Mouse (Mus musculus) mature B cell (primary cell): Measurements from ENCODE around the gene Gpn3.

Source experiments
- in situ Hi-C: fragments of 300-500 bp; cut with MboI; formaldehyde crosslinking; loops from 2 replicates; pipeline ENCODE4 v1.14.3; 2019

Gpn3 gene

DNA sequence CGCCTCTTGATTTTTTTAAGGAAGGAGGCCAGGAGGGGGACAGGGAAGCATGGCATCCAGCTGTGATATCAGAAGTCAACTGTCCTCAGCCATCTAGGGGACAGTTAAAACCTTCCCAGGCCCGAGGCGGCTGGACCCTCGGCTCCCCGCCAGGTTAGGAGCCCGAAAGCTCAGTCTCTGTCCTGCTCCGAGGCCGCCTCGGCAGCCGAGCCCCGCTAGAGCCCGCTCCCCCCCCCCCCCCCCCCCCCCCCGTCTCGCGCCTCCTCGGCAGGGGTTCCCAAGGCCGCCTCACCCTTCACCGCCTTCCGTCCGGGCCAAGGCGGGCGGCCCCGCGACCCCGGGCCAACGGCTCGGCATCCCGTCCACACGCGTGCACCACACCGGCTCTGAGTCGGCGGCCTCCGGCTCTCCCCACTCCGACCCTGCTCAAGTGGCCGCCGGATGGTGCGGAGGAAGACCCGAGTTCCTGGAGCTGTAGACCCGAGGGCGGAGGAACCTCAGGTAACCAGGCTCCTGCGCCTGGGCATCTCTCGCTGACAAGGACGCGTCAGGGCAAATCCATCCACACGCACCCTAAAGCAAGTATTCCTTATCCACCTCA is at the start of gene Gpn3:
Gpn3 (plus strand) TSS at position 286 of the 601 bp plus-strand sequence.
- in situ Hi-C loops = no loop called here

DNA sequence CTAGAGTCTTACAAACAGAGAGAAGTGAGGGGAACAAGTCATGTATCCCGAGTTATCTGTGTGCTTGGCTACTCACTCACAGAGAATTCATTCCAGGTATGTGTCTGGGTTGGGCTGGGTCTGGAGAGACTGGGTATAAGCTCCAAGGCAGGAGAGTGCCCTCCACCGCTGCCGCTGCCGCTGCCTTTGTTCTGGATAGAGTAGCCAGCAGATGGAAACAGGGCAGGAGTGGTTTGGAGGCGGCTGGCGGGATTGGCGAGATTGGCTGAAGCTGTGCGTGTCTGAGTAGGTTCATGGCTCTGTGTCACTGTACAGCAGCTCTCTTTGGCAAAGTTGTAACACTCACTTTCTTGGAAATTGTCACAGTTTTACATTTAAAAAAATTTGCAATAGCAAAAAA is 48.2 kb upstream of the Gpn3 start:
- in situ Hi-C loops = no loop called here

DNA sequence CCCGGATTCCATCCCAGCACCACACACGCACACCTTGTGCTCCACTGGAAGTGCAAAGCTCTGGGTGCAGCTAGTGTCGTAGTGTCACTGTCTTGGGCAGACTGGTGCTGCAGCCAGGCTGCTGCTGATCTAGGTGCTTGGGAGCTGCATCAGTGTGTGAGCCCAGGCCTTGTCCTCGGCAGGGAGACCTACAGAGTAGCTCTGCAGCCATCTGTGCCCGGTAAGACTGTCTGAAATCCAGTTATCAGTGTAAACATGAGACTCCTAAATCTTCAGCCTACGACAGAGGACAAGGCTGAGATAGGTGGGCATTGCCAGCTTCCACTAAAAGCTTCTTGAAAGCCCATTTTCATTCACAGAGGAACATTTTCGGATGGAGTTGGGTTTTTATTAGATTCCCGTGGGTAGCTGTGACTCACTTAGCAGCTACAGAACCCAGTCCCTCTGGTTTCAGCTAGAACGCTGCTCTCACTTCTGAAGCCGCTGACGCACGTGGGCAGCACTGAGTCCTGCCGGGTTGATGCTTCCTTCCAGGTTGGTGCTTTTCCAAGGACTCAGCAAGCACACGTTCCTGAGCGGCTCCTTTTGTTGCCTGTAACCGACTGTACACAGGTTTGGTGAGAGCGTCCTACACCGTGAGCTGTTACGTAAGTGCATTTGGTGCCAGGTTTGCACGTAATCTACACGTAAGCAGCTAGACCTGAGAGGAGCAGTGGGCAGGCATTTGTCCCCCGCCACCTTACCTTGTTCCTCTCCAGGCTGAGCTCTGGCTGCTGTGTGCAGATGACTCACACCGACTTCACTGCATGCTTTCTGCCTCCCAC is 46.9 kb upstream of the Gpn3 start:
- in situ Hi-C loops = no loop called here

DNA sequence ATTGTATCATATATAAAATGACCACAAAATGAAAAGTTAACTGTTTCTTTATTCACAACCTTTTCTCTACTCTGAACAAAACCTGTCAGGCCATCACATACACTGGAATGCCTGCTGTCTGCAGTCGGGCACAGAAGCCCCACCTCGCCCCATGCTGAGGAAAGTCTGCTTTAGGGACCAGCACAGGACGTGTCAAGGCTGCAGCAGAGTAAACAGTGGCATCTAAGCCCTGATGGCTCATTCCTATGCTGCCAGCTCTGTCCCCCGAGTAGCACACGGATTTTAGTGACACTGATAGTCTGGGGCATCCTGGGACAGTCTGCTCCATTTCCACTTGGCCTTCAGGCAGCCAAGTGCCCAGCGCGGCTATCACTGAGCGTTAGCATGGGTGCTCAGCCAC is 46.2 kb upstream of the Gpn3 start:
- in situ Hi-C loops = no loop called here

DNA sequence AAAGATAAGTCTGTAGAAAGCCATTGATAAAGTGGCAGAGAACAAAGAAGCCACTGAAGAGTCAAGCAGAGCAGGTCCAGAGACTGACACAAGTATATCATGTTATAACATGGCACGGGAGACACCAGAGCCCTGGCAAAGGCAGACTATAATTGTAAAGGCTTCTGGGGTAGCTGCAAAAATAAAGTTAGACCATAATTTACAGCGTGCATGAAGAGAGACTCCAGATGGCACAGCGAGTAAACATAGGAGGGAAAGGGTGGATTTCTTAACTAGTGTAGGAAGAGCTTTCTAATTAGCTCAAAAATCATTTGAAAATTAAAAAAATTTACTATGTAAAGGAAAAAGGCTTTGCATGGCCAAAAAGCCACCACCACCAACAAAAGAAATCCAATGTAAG is 44.4 kb upstream of the Gpn3 start:
- in situ Hi-C loops = no loop called here

DNA sequence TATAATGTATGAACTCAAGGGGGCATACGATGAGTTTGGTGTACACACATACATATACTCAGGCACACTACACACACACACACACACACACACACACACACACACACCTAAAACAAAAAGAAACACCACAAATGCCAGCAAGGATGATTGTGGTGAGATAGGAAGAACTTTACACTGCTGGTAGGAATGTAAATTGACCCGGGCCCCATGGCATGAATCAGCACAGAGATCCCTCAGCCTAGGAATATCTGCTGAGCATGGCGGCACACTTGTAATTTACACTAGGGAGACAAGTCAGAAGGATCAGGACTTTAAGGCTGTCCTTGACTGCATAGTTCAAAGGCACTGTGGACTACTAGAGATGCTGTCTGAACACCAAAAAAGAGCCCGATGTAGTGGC is 41.4 kb upstream of the Gpn3 start:
- in situ Hi-C loops = no loop called here

DNA sequence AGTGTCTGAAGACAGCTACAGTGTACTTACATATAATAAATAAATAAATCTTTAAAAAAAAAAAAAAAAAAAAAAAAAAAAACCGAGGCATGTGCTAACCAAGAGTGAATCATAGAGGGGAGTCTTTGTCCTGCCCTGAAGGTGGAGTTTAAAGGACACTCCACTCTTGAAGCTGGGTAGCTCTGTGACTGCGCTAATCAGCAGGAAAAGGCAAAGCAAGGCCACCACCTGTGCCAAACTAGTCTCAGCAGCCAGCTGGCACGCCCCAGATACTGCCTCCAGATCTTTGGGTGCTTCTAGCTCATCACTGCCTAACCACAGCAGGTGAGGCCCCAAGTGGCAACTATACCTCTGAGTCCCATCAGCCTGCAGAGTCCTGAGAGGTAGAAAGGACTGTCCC is 37.0 kb upstream of the Gpn3 start:
- in situ Hi-C loops = no loop called here

DNA sequence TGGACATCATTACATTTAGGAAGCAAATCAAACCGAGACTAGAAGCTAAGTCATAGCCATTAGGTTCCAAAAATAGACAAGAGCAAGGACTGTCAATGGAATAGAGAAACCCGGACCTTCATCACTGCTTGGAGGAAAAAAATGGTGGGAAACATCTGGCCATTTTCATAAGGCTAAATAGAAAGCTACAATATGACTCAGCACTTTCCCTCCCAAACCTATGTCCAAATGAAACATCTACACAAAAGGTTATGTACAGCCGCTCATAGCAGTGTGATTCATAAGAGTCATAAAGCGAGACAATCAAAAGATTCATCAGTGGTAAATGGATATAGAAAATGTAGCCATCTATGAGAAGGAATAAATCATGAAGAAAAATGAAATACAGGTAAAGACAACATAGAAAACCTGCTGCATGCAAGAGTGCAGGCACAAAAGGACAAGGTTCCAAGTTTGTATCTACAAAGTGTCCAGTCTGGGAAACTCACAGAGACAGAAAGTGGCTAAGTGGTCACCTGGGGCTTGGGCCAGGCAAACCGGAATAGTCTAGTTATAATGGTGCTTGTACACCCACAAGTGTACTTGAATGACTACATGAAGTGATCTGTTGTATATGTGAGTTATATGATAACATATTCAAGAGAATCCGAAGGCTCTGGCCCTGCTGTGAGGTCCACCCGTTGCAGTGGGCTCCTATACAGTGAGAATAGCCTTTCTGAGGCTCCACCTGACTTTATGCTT is 35.0 kb upstream of the Gpn3 start:
- in situ Hi-C loops = no loop called here

DNA sequence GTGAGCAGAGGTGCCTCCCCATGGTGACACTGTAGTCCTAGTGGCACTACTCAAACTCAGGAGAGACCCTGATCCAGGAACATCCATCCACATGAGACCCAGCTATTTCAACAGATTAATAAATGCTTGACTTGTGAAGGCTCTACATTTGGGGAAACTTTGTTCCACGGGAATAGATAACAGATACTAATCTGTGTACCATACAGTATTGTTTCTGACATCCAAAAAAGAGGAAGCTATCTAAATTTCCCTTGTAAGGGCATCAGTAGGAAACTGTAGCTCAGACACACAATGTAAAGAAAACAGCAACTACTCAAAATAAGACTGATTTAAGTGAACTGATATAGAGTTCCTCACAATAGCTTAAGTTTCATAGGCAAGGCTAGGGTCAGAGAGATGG is 28.8 kb upstream of the Gpn3 start:
- in situ Hi-C loops = no loop called here

DNA sequence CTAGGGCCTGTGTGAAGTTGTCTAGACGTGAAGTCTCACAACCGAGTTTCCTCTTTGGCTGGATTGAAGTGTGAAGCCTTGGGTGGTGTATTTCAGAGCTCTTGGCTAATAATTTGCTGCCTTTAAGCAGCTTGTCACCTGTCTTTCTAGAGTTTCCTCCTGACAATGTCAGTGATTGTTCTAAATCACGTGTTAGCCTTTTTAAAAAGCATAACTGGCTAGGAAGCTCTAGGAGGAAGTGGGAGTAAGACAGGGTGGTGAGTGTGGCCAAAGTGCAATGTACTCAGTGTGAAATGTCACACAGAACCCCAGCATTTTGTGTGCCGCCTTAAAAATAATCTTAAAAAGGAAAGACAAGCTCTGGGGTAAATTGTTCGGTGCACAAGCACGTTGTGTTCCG is 27.9 kb upstream of the Gpn3 start:
- in situ Hi-C loops = no loop called here

DNA sequence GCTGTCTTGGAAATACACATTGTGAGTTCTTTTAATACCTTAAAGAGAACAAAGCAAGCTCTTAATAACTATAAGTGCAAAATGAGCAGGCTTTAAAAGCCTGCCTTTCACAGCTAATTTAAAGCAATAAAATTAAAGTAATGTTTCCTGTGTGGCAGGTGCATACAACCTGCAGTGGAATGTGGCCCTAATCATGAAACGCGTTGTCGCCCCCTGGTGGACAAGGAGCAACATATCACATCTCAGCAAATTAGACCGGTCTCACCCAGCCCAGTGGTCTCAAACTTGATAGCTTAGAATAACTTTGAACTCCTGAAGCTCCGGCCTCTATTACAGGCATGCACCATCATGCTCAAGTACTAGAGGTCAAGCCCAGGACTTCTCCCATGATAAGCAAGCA is 27.4 kb upstream of the Gpn3 start:
- in situ Hi-C loops = no loop called here

DNA sequence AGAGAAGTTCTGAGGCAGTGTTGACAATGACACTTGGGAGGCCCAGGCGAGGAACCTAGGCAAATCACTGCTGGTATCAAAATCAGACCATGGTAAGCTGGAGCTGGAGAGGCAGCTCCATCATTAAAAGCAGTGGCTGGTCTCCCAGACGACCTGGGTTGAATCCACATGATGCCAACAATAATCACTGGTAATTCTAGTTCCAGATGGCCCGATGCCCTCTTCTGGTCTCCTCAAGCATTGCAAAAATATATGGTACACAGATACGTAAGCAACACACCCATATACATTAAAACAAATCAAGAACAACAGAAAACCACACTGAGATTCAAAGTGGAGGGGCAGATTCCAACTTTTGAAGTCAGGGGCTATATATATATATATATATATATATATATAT is 25.9 kb upstream of the Gpn3 start:
- in situ Hi-C loops = no loop called here

DNA sequence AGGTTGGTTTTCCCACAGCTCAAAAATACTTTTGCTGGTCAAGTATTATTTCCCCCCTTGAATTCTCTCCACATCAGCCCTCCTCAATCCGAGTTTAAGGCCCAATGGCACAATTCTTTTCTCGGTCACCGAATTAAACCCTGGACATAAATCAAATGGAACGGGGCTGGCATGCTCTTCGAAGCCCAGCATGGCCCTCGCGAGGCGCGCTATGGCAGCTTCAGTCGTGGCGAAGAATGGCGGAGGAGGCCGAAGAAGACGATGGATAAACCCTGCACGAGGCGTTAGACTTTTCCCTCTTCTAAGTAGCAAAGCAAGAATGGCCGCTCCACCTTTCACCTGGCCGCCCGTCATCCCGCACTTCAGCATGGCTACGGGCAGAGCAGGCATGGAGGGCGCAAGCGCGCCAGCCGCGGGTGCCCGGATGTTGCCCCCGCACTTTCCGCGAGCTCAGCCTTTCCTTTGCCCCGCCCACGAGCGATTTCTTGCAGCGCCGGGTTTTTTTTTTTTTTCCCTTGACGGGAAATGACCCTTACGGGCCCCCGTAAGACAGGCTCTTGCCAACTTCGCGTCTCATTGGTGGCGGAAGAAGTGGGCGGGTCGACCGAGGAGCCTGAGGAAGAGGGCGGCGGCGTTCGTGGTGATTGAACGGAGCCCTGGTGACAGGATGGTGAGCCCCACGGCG is 17.7 kb upstream of the Gpn3 start, which contains the start of the genes Rad9b and Vps29:
Rad9b (minus strand) TSS at position 427 of the 685 bp plus-strand sequence.
Vps29 (plus strand) TSS at position 563 of the 685 bp plus-strand sequence.
- in situ Hi-C loops = no loop called here

DNA sequence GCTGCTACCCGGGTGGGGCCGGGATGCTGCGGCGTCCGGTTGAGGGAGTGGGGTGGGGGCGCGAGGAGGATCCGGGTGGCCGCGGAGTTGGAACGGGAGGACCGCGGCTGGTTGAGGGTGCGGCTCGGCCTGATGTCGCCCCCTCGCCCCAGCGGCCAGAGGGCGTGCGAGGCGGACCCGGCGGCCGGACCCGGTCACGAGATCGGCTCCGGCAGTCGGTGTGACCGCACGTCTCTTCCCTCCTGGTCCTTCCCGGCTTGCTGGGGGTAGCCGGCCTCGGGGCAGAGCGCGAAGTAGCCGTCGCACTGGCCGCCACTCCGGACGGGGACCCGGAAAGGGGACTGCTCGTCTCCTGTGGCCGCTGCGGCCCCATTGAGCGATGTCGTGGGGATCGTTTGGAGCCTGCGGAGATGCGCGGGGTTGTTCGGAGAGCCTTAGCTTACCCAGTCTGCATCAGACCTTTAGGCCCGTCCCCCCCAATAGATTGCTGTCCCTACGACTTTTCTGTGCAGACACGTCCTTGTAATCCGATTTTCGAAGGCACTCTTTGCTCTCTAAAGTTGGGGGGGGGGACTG is 17.1 kb upstream of the Gpn3 start:
- in situ Hi-C loops = no loop called here

DNA sequence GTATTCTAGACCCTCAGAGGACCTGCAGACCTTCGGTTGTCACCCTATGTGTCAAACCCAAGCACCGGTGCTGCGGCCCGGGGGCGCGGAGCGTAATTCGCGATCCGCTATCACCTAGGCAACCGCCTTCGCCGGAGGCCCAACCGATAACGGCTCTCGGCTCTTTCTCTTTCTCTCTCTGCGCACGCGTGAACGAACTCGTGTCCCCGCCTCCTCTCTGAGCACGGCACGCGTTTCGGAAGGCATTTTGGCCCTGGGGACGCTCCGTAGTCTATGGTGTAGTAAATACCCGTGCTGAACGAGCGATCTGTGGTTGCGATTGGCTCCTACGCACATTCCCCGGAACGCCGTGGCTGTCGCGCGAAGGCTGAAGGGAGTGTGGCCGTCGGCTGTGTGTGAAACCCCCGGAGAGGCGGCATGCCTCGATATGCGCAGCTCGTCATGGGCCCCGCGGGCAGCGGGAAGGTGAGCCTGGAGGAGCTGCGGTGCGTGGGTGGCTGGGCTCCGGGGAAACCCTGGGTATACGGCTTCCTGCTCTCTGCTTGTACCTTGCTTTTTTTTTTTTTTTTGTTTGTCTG is 605 bp downstream of the Gpn3 start, which contains the start of gene Fam216a:
Fam216a (minus strand) TSS at position 173 of the 578 bp plus-strand sequence.
- in situ Hi-C loops = no loop called here

DNA sequence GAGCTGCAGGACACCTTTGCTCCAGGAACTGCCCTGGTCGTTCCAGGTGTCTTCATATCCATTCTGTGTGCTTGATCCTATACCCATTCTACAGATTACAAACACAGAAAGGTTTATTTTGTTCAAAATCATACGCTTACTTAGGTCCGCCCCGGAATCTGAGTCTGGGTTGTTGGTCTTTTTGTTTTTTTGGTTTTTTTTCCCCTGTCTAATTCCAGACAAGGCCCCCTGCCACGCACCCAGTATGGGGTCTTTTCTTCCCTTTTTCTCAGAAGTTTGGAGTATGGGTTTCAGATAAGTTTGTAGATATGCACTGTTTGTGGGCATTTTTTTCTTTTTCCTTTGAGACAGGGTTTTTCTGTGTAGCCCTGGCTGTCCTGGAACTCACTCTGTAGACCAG is 1.2 kb downstream of the Gpn3 start:
- in situ Hi-C loops = no loop called here

DNA sequence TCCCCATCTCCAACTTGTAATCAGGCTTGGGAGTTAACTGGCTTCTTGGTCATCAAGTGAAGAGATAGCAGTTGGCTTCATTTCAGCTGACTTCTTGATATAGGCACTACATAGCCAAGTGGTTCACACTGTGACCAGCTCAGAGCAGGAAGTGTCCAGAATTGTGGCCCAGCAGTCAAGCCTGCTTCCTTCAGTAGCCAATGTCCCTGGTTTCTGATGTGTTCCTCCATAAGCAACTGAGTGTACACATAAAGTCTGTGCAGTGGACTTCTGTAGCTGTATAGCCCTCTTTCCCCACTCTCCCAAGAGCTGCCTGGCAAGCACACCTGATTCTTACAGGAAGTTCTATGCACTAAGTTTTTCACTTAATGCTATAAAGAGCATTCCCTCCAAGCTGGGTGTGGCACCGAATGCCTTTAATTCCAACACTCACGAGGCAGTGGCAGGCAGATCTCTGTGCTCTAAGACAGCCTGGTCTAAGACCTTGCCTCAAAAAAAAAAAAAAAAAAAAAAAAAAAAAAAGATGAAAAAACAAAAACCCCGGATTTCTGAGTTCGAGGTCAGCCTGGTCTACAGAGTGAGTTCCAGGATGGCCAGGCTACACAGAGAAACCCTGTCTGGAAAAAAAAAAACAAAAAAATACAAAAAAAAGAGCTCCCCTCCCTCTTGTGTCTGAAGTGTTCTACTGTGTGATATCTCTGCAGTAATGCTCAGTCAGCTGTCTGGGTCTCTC is 5.6 kb downstream of the Gpn3 start:
- in situ Hi-C loops = no loop called here

DNA sequence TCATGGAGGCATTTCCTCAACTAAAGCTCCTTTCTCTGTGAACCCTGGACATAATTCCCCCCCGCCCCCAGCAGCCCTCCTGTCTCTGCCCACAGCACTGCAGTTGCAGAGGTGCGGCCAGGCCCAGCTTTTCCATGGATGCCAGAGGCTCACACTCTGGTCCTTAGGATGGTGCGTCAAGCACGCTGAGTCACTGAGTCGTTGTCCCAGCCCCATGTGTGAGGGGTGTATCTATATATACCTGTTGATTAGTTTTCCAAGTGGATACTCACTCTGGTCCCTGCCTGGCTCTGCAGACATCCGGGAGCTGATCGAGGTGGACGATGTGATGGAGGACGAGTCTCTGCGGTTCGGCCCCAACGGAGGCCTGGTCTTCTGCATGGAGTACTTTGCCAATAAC is 6.5 kb downstream of the Gpn3 start:
- in situ Hi-C loops = no loop called here

DNA sequence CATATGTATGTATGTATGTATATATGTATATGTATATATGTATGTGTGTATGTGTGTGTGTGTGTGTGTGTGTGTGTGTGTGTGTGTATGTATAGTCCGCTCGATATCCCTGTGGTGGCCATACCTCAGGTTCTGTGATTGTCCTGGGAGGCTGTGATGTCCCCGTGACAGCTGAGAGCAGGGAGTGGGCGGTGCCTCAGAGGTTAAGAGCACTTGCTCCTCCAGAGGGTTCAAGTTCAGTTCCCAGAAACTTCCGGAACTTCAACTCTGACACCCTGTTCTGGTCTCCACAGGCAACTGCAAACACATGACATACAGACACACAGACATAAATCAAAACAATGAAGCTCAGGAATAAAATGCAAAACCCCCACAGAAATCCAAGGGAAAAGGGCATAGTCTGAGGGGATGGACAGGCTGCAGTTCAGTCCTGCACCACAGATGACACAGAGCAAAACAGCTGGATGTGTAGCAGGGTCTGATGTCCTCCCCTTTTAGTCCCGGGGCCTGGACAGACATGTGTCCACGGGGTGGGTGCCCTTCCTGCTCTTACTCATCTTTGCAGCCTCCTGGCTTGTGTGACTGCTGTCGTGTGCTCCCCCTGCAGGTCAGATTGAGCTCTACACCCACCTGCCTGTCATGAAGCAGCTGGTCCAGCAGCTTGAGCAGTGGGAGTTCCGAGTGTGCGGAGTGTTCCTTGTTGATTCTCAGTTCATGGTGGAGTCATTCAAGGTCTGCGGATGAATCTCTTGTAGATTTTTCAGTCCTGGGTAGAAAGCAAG is 7.9 kb downstream of the Gpn3 start:
- in situ Hi-C loops = no loop called here

DNA sequence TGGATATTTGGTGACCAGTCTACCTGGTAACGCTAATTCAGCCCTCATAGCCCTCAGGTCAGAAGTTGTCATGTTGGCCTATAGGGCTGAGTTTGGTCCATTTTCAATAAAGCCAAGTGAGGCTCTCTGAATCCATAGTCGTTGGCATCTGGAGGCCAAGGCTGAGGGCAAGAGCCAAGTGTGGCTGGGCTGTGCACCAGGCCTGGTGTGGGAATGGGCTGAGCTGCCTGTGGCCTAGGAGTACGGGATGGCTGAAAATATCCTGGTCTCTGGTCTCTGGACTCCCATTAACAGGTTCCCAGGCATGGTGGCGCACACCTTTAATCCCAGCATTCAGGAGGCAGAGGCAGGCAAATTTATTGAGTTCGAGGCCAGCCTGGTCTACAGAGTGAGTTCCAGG is 18.3 kb downstream of the Gpn3 start:
- in situ Hi-C loops = no loop called here
